Mouse (Mus musculus): ENCODE data around the gene Dapp1.

GRCm38 (mm10) chr3:137968820-137969486 is 12.4 kb downstream of the Dapp1 start:
- TF ChIP-seq POLR2A (IDR thresholded peaks at IDR 0.05; ENCODE audit: insufficient read depth, low read length) (no peak), EP300 (IDR thresholded peaks at IDR 0.05; ENCODE audit: insufficient read depth, low read depth, low read length) (no peak), CTCF (IDR thresholded peaks at IDR 0.05; ENCODE audit: low read depth, low read length) (no peak)

Measured in ES-Bruce4 (cell line).